Mouse (Mus musculus) ovary, adult 10 weeks (tissue): ENCODE results near the gene Clca3b. TPM values are rescaled to one million over a fixed set of nuclear protein-coding genes. Genes with fewer than 3 reads are reported as not detected.

Source experiments
- polyA plus RNA-seq: library from polyadenylated mRNA; stranded (reverse); fragments of 350-450 nt; fragmentation: Illumina TruSeq; extraction: RNeasy Lipid Tissue Mini Kit (QIAGEN cat#74804); gene quantifications from one replicate; pipeline ENCODE4 v1.2.3, GENCODE M21; 2014

Clca3b gene
- polyA plus RNA-seq: not detected

DNA sequence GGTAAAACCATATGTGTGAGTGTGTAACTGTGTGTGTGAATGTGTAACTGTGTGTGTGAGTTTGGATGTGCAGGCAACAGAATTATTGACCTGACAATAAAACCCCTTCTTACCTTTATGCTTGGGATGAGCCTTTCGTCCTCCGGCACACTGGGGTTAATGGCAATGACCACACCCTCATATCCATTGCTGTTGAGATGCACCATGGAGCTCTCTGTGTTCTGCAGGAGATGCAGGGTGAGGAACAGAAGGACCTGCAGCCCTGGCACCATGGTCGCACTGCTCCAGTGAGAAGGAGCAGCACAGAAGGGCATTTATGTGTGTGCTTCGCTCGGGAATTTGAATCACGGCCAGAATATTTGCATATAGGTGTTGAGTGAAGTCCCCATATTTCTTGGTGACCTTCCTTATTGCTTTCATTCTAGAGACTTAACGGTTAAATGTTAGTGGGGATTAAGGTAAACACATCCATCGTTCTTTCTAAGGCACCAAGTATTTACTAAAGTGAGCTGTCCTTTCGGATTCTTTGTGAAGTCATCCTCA is at the start of gene Clca3b:
Gene Clca3b (minus strand): TSS at position 344 of the 543 bp plus-strand sequence.

DNA sequence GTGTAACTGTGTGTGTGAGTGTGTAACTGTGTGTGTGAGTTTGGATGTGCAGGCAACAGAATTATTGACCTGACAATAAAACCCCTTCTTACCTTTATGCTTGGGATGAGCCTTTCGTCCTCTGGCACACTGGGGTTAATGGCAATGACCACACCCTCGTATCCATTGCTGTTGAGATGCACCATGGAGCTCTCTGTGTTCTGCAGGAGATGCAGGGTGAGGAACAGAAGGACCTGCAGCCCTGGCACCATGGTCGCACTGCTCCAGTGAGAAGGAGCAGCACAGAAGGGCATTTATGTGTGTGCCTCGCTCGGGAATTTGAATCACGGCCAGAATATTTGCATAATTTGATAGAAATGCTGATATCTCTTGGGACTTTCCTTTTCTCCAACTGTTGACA is 29.9 kb downstream of the Clca3b start, which contains the start of gene Clca3a2:
Gene Clca3a2 (minus strand): TSS at position 276 of the 400 bp plus-strand sequence.

Other genes with a start within 250 kb of the Clca3b start
- gene Sh3glb1, start 129.0 kb downstream of the Clca3b start, polyA plus RNA-seq: 284 TPM
- gene Clca3a1, start 88.4 kb downstream of the Clca3b start, polyA plus RNA-seq: 13.9 TPM
- gene Clca3a2, start 29.9 kb downstream of the Clca3b start, polyA plus RNA-seq: 0.88 TPM
- gene Clca4b, start 83.2 kb upstream of the Clca3b start, polyA plus RNA-seq: not detected
- gene Clca4a, start 125.7 kb upstream of the Clca3b start, polyA plus RNA-seq: not detected
- gene Clca1, start 183.4 kb upstream of the Clca3b start, polyA plus RNA-seq: not detected